Mouse (Mus musculus) frontal cortex, postnatal 14 days (tissue): ENCODE measurements around the gene Tmem121.

Experiments
- DNase-seq, 2 experiments: peaks; one replicate each; pipeline ENCODE4 v3.0.0; 2022; ENCODE audit warnings: low spot score in 2 of 2

The Tmem121 gene

DNA sequence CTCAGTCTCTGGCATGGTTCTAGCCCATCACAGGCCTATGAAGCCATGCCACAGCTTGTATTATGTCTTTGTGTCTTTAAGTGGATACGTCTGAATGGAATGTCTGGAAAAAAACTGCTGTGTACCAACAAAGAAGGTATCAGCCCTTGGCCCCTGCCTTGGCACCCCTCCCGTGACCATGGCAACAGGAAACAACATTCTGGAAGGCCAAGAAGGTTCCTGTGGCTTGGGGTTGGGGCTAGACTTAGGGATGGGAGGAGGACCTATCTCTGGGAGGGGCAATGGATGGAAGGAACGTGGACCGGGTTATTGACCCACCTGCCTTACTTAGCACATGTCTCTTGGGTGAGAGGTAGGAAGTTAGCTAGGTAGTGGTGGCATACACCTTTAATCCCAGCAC lies 36.4 kb upstream of the Tmem121 start:
- DNase-seq, result no peak

GRCm38 (mm10) chr12:113149896-113150295 lies 35.8 kb upstream of the Tmem121 start:
- DNase-seq, result no peak

DNA sequence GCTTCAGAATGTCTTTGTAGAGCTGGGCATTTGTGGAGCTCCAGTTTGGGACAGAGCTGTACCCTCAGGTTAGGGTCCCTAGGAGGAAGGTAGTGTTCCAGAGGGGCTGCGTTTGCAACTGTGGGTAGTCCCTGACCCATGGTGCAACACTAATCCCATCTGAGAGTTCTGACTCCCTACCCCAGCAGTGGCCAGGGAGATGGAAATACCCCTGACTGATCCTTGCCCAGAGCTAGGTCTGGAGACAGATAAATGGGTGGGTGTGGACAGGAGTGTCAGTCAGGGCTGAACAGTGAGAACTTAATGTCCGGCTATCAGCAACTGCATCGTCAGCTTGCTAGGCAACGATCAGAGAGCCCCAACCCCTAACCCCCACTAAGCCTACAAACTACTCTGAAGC lies 35.1 kb upstream of the Tmem121 start:
- no peak for DNase-seq

DNA sequence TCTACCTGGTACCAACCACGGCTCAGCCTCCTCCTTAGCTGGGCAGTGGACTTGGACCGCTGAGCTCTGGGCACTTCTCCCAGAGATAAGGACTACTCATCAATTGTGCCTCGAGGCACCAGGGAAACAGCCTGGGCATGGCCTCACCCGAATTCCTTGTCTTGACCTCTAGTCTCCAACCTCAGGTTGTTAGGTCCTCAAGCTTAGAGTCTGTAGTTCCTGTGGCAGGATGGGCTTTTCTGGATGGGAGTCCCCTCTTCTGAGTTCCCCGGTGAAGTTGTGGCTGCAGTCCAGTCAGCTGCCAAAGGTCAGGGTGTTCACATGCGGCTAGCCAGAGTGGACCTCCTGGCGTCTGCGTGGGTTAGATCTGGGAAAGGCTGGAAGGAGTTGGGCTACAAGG lies 34.7 kb upstream of the Tmem121 start:
- DNase-seq, result no peak

- no peak for DNase-seq
Observed at GRCm38 (mm10) chr12:113151661-113152271, 34.0 kb upstream of the Tmem121 start.

DNA sequence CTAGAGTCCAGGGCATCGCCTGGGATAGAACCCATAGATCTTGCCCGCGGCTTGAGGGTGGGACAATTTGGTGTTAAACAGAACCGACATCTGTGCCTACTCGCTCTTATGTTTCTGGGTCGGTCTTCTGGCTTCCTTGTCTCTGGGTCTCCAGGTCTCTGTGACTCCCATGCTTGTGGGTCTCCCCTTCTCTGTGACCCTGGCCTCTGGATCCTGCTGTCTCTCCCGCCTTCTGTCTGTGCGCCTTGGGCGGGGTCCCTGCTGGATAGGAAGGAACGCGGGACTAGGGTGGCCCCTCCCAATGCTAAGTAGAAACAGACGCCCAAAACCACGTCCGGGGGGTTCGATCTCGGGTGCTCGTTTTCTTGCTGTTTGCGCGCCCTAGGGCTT lies 33.5 kb upstream of the Tmem121 start:
- DNase-seq, result no peak

- no peak for DNase-seq
Observed at GRCm38 (mm10) chr12:113152991-113153525, 32.7 kb upstream of the Tmem121 start.

GRCm38 (mm10) chr12:113153971-113154370 lies 31.8 kb upstream of the Tmem121 start:
- peak in 1 of 2 experiments; percentile 4 for DNase-seq

DNA sequence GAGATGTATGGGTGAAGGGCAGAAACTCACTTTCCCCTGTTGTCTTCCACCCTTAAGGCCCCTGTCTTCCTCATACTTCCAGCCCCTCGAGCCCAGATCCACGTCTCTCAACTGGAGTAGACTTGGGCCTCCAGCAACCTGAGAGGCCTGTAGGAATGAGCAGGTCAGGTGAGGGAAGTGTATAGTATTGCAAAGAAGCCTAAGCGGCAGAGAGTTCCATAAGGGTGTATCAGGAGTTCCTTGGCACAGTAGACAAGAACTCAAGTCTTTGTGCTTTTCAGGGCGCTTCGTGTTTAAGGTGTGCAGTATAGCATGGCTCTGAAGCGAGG lies 31.0 kb upstream of the Tmem121 start:
- DNase-seq, result peak in 1 of 2 experiments; percentile 7

DNA sequence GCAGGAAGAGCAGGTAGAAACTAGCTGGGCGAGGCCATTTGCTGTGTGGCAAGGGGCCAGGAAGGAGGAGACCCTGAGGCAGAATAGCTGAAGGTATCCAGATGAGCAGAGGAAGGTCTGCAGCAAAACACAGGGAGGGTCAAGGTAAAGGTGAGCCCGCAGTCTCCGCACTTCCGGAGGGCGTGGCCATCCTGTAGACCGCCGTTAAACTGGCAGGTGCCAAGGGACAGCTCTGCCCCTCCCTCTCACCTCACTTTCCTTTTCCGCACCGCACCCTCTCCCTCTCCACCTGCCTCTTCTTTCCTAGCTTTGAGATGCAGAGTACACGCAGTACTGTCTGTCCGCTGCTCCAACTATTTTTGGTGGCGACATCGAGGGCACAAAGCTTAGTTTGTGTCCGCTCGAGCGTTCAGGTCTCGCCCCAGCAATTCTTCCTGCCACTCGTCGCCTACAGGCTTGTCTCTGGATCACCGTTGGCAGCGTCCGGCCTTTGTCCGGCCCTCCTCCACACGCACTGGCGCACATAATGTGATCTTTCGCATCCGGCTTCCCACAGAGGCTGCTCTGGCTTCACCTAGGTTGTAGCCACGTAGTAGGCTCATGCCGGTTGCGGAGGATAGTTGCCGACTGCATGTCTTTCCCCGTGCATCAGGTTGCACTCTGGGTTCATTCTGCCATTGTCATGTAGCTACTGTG lies 30.5 kb upstream of the Tmem121 start:
- DNase-seq, result peak; percentile 34 to 39

GRCm38 (mm10) chr12:113155887-113156539 lies 29.7 kb upstream of the Tmem121 start, which contains the start of gene Tedc1:
Gene Tedc1, plus strand, starts transcription at chr12:113156421.
- peak; percentile 98 to 99 for DNase-seq

DNA sequence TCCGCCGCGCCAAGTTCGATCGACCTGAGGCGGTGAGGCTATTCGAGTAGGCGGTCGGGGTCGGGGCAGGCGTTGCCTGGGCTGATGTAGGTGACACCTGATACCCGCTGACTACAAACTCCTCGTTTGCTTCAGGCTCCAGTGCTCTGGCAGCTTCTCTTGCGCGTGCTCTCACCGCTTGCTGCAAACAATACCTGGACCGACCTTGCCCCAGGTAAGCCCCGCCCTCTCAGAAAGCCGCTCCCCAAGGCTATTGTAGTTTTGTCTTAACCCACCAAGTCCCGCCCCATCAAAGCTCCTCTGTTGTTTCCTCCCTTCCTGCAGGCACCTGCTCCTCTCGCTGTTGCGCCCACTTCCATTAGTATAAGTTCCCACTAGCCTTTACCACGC lies 29.2 kb upstream of the Tmem121 start:
- no peak for DNase-seq

DNA sequence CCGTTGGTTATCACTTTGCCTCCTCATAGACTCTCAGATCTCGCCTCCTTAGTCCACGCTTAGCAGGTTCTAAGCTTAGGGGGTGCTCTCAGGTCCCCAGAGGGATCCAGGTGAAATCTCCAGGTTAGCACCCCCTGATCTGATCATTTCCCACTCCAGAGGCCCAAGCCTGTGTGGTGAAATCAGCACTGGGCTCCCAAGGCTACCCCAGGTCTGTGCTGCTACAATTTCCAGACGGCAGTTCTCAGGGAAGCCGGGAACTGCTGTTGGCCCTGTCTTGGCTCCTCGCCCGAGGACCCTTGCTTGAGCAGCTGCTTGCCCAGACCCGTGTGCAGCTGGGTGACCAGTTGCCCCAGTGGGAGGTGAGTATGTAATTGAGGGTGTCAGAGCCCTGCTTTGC lies 28.7 kb upstream of the Tmem121 start:
- peak in 1 of 2 experiments; percentile 19 for DNase-seq

GRCm38 (mm10) chr12:113157521-113157920 lies 28.2 kb upstream of the Tmem121 start:
- no peak for DNase-seq

DNA sequence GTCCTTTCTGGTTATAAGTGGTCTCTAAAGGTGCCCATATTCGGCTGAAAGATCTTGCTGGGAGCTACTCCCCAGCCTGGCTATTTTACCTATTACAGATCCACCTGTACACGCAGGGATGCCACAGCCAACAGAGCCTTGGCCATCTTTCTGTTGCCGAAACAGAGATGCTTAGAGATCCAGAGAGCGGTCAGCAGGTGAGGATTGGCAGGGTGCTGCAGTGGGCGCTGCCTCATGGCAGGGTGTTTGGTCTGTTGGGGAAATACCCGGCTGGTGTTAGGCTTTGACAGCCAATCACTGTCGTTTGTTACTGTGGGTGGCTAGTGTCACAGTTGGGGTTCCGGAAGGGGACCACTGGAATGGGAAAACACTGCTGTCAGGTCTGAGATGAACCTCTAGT lies 27.8 kb upstream of the Tmem121 start:
- no peak for DNase-seq

- peak in 1 of 2 experiments; percentile 62 for DNase-seq
Observed at GRCm38 (mm10) chr12:113163561-113164006, 22.1 kb upstream of the Tmem121 start.

DNA sequence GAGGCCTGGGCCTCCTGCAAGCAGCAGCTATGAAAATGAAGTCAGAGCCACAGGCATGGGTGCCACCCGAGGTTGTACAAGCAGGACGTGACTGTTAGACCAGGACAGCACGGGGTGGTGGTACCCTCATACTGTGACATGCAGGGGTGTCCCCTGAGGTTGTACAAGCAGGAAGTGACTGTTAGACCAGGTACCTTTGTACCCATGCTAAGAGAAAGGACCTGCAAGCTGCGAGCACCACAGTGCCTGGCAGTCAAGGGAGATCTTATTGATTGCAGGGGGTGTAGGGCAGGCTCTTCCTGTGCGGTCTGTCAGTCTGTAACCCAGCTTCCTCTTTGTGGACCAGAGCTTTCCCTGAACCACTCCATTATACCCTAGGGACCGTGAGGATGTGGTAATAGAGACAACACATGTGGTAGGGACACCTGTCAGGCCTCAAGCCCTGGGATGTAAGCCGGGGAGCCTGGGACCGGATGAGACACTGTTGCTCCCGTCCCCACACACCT lies 17.6 kb upstream of the Tmem121 start:
- no peak for DNase-seq

- no peak for DNase-seq
Observed at GRCm38 (mm10) chr12:113176960-113177725, 8.6 kb upstream of the Tmem121 start.

GRCm38 (mm10) chr12:113181020-113181419 lies 4.7 kb upstream of the Tmem121 start:
- no peak for DNase-seq

GRCm38 (mm10) chr12:113184945-113185344 lies 785 bp upstream of the Tmem121 start:
- DNase-seq, result no peak

DNA sequence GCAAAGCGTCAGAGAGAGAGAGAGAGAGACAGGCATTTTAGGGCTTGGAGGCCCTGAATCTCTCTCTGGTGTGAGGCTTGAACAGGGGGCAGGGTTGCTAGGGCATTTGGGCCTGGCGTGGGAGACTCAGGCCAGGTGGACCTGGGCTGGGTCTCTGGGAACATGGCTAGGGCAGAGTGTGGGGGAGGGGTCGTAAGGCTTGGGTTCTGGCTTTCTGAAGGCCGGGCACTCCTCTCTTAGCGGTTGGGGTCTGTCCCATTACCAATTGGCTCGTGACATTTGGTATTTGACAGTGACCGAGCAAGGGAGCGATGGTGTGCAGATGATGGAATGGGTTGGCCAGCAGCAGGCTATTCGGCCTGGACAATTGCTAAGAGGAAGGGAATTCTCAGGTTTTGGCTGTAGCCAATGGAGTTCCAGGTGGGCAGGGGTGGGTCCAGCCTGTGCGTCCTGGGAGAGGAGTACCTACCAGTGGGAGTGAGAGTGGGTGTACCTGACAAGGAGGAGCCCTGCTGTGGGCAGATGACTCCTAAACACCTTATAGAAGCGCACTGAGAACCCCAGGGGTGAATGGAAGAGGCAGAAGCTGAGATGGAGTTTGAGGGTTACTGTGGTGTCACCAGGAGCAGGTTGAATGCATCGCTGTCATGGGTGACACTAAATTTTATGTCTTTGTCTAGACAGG lies 738 bp downstream of the Tmem121 start:
- no peak for DNase-seq
